Mouse (Mus musculus): ENCODE results near the gene Hpgd. TPM values are rescaled to one million over a fixed set of nuclear protein-coding genes. Genes with fewer than 3 reads are reported as not detected.
"Not testable (repeated sequence)": the region's sequence is repeated elsewhere in the genome, so short reads cannot be mapped to it uniquely, and the experiment has no call there.

Hpgd gene
- polyA plus RNA-seq, 1 experiment from 2014 or later, result 11.7 TPM

- 79% methylated on average over 5 of the region's 5 CpGs for WGBS
- no peak for DNase-seq (ENCODE audit: low spot score)
Measured at GRCm38 (mm10) chr8:56299421-56299820, 5.0 kb downstream of the Hpgd start.

DNA sequence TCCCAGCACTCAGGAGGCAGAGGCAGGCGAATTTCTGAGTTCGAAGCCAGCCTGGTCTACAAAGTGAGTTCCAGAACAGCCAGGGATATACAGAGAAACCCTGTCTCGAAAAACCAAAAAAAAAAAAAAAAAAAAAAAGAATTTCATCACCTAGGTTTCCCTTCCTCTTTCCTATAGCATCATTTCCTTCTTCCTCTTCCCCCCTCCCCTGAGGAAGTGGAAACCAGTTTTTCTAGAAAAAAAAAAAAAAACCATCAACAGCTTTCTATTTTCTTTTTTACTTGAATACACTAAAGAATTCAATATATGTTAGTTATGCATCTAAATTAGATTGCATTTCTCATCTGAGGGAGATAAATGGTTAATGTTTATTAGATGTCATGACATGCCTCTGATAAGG lies 6.9 kb downstream of the Hpgd start:
- 87% methylated on average over 3 of the region's 3 CpGs for WGBS
- not testable (repeated sequence) for H3K4me2 ChIP-seq (ENCODE audit: low read depth, severe bottlenecking)

More at GRCm38 (mm10) chr8:56299421-56299820, 5.0 kb downstream of the Hpgd start:
- Histone ChIP-seq H3K9me3 (ENCODE audit: control insufficient read depth, low read length) (no peaks in the 10 kb centered on the region), H3K9ac (ENCODE audit: low read length) (no peak overlapping the region), H3K27me3 (ENCODE audit: control insufficient read depth, insufficient read depth, low read length) (no peaks in the 10 kb centered on the region; the same call in 1 of the 2 replicates), H3K4me2 (ENCODE audit: low read depth, severe bottlenecking) (no peak overlapping the region), H3K27ac (replicated peaks; ENCODE audit: low read depth, low read length) (no peak overlapping the region), H3K36me3 (ENCODE audit: control insufficient read depth, insufficient read depth, low read length) (no peaks in the 10 kb centered on the region), H3K4me1 (ENCODE audit: control insufficient read depth, insufficient read depth, low read length) (no peaks in the 10 kb centered on the region), H3K4me3 (ENCODE audit: low read depth, low read length) (no peak overlapping the region)
- no peak for ATAC-seq (ENCODE audit: insufficient number of reproducible peaks, low FRiP score, low TSS enrichment, low read depth)

DNA sequence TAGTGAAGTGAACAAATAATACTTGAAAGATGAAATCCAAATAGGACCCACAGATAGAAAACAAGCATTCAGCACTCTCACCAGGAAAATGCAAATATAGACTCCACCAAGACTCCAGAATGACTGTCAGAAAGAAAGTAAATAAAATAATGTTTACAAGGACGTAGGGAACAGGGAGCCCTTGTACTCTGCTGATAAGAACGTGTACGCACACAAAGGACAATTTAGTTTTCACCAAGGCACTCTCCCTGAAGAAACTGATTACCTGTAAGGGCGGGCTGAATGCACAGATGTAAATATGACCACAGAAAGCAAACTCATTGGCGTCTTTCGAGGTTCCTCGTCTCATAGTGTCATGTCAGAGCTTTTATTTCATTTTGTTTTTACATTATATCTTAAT lies 10.2 kb downstream of the Hpgd start:
- Histone ChIP-seq H3K9me3 (ENCODE audit: control insufficient read depth, low read length) (no peaks in the 10 kb centered on the region), H3K9ac (ENCODE audit: low read length) (no peak overlapping the region), H3K27ac (replicated peaks; ENCODE audit: low read depth, low read length) (no peak overlapping the region), H3K4me2 (ENCODE audit: low read depth, severe bottlenecking) (no peak overlapping the region), H3K4me1 (ENCODE audit: control insufficient read depth, insufficient read depth, low read length) (no peaks in the 10 kb centered on the region), H3K36me3 (ENCODE audit: control insufficient read depth, insufficient read depth, low read length) (no peaks in the 10 kb centered on the region), H3K4me3 (ENCODE audit: low read depth, low read length) (no peak overlapping the region), H3K27me3 (ENCODE audit: control insufficient read depth, insufficient read depth, low read length) (no peaks in the 10 kb centered on the region)
- ATAC-seq (ENCODE audit: insufficient number of reproducible peaks, low FRiP score, low TSS enrichment, low read depth) (no peak), DNase-seq (ENCODE audit: low spot score) (no peak)
- 84% methylated on average over 7 of the region's 7 CpGs for WGBS

More for the DNA sequence above, 6.9 kb downstream of the Hpgd start:
- not testable (repeated sequence) for H3K9ac ChIP-seq (ENCODE audit: low read length); H3K27me3 ChIP-seq (ENCODE audit: control insufficient read depth, insufficient read depth, low read length); H3K36me3 ChIP-seq (ENCODE audit: control insufficient read depth, insufficient read depth, low read length); H3K9me3 ChIP-seq (ENCODE audit: control insufficient read depth, low read length); H3K4me3 ChIP-seq (ENCODE audit: low read depth, low read length); H3K27ac ChIP-seq (replicated peaks; ENCODE audit: low read depth, low read length); H3K4me1 ChIP-seq (ENCODE audit: control insufficient read depth, insufficient read depth, low read length); DNase-seq (ENCODE audit: low spot score); ATAC-seq (ENCODE audit: insufficient number of reproducible peaks, low FRiP score, low TSS enrichment, low read depth)

GRCm38 (mm10) chr8:56313622-56314021 lies 19.2 kb downstream of the Hpgd start:
- no peaks in the 10 kb centered on the region for H3K36me3 ChIP-seq (ENCODE audit: control insufficient read depth, insufficient read depth, low read length)
- no peak overlapping the region for H3K4me3 ChIP-seq (ENCODE audit: low read depth, low read length)
- ATAC-seq (ENCODE audit: insufficient number of reproducible peaks, low FRiP score, low TSS enrichment, low read depth) (no peak), DNase-seq (ENCODE audit: low spot score) (no peak)
- H3K27ac ChIP-seq (replicated peaks; ENCODE audit: low read depth, low read length), result no peak overlapping the region
- 93% methylated on average over 2 of the region's 2 CpGs for WGBS
- H3K27me3 ChIP-seq (ENCODE audit: control insufficient read depth, insufficient read depth, low read length), result no peaks in the 10 kb centered on the region
- H3K4me2 ChIP-seq (ENCODE audit: low read depth, severe bottlenecking), result no peak overlapping the region
- H3K4me1 ChIP-seq (ENCODE audit: control insufficient read depth, insufficient read depth, low read length), result no peaks in the 10 kb centered on the region
- no peaks in the 10 kb centered on the region for H3K9me3 ChIP-seq (ENCODE audit: control insufficient read depth, low read length)
- no peak overlapping the region for H3K9ac ChIP-seq (ENCODE audit: low read length)

DNA sequence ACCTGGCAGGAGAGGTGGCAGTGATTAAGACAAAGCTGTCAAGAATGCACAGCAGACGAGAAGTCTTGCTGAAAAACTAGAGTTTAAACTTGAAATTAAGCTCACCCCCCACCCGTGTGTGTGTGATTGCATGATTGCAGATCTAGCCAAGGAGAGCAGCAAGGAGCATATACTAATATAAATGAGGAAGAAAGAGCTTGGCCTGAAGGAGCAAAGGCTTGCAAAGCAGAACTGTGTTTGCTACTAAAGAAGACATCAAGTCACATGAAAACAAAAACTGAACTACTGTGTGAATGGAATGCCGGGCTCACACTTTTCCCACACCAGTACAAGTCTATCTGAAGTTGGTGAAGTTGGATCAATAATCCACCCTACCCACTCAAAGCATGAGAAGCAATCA lies 20.8 kb downstream of the Hpgd start:
- no peaks in the 10 kb centered on the region for H3K4me1 ChIP-seq (ENCODE audit: control insufficient read depth, insufficient read depth, low read length)
- WGBS, result 63% methylated on average over 3 of the region's 3 CpGs
- H3K9me3 ChIP-seq (ENCODE audit: control insufficient read depth, low read length), result no peaks in the 10 kb centered on the region
- H3K36me3 ChIP-seq (ENCODE audit: control insufficient read depth, insufficient read depth, low read length), result no peaks in the 10 kb centered on the region
- no peak overlapping the region for H3K27ac ChIP-seq (replicated peaks; ENCODE audit: low read depth, low read length)
- no peak overlapping the region for H3K4me3 ChIP-seq (ENCODE audit: low read depth, low read length)
- H3K9ac ChIP-seq (ENCODE audit: low read length), result no peak overlapping the region
- H3K4me2 ChIP-seq (ENCODE audit: low read depth, severe bottlenecking), result no peak overlapping the region
- ATAC-seq (ENCODE audit: insufficient number of reproducible peaks, low FRiP score, low TSS enrichment, low read depth) (no peak), DNase-seq (ENCODE audit: low spot score) (no peak)
- H3K27me3 ChIP-seq (ENCODE audit: control insufficient read depth, insufficient read depth, low read length), result no peaks in the 10 kb centered on the region

- Histone ChIP-seq H3K36me3 (ENCODE audit: control insufficient read depth, insufficient read depth, low read length) (no peaks in the 10 kb centered on the region), H3K27me3 (ENCODE audit: control insufficient read depth, insufficient read depth, low read length) (no peaks in the 10 kb centered on the region), H3K4me3 (ENCODE audit: low read depth, low read length) (no peak overlapping the region), H3K27ac (replicated peaks; ENCODE audit: low read depth, low read length) (no peak overlapping the region), H3K4me1 (ENCODE audit: control insufficient read depth, insufficient read depth, low read length) (no peaks in the 10 kb centered on the region), H3K9me3 (ENCODE audit: control insufficient read depth, low read length) (no peaks in the 10 kb centered on the region), H3K9ac (ENCODE audit: low read length) (no peak overlapping the region), H3K4me2 (ENCODE audit: low read depth, severe bottlenecking) (no peak overlapping the region)
- no peak for ATAC-seq (ENCODE audit: insufficient number of reproducible peaks, low FRiP score, low TSS enrichment, low read depth)
- DNase-seq (ENCODE audit: low spot score), result no peak
- WGBS, result 91% methylated on average over 1 of the region's 1 CpGs
Measured at GRCm38 (mm10) chr8:56323276-56323675, 28.9 kb downstream of the Hpgd start.

DNA sequence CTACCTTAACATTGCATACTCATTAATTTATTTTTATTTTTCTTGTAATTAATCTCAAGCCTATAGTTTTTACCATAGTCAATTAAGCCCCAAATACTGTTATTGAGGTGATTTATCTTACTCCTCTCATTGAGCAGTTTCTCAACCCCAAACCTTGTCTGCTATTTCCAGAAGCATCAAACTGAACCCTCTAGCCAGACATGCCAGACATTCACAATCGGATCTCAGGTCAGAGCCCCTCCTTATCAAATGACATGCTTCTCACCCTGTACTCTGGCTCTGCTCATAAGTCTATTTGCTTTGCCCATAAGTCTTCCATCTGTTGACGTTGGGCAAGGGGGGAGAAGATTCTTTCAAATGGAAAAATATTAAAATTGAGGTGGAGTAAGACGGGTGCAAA lies 33.3 kb downstream of the Hpgd start:
- Histone ChIP-seq H3K9ac (ENCODE audit: low read length) (no peak overlapping the region), H3K9me3 (ENCODE audit: control insufficient read depth, low read length) (no peaks in the 10 kb centered on the region), H3K36me3 (ENCODE audit: control insufficient read depth, insufficient read depth, low read length) (no peaks in the 10 kb centered on the region), H3K4me3 (ENCODE audit: low read depth, low read length) (no peak overlapping the region), H3K27me3 (ENCODE audit: control insufficient read depth, insufficient read depth, low read length) (no peaks in the 10 kb centered on the region), H3K27ac (replicated peaks; ENCODE audit: low read depth, low read length) (no peak overlapping the region), H3K4me2 (ENCODE audit: low read depth, severe bottlenecking) (no peak overlapping the region), H3K4me1 (ENCODE audit: control insufficient read depth, insufficient read depth, low read length) (no peaks in the 10 kb centered on the region)
- no peak for ATAC-seq (ENCODE audit: insufficient number of reproducible peaks, low FRiP score, low TSS enrichment, low read depth)
- no peak for DNase-seq (ENCODE audit: low spot score)
- 61% methylated on average over 3 of the region's 3 CpGs for WGBS

DNA sequence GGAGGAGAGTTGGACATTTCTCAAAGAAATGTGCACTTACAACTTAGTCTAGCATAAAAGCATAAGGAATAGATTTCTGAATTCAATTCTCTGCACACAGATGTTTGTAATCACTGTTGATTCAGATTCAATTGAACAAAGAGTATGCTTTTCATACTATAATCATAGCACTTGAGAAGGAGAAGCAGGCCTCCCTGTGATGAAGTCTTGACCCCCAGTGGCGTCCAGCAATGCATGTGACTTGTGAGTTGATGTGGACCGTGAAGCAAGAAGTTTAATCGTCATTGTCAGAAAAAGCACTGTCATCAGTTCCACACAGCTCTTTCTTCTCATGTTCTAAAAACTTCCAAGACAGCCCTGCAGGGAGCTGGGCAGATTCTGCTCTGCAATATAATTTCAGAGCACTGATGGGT lies 33.8 kb downstream of the Hpgd start:
- 61% methylated on average over 3 of the region's 3 CpGs for WGBS
- Histone ChIP-seq H3K27me3 (ENCODE audit: control insufficient read depth, insufficient read depth, low read length) (no peaks in the 10 kb centered on the region), H3K9me3 (ENCODE audit: control insufficient read depth, low read length) (no peaks in the 10 kb centered on the region), H3K4me1 (ENCODE audit: control insufficient read depth, insufficient read depth, low read length) (no peaks in the 10 kb centered on the region), H3K36me3 (ENCODE audit: control insufficient read depth, insufficient read depth, low read length) (no peaks in the 10 kb centered on the region), H3K9ac (ENCODE audit: low read length) (no peak overlapping the region), H3K27ac (replicated peaks; ENCODE audit: low read depth, low read length) (no peak overlapping the region), H3K4me2 (ENCODE audit: low read depth, severe bottlenecking) (no peak overlapping the region), H3K4me3 (ENCODE audit: low read depth, low read length) (no peak overlapping the region)
- ATAC-seq (ENCODE audit: insufficient number of reproducible peaks, low FRiP score, low TSS enrichment, low read depth) (no peak; the same call in 1 of the 2 replicates), DNase-seq (ENCODE audit: low spot score) (no peak)

DNA sequence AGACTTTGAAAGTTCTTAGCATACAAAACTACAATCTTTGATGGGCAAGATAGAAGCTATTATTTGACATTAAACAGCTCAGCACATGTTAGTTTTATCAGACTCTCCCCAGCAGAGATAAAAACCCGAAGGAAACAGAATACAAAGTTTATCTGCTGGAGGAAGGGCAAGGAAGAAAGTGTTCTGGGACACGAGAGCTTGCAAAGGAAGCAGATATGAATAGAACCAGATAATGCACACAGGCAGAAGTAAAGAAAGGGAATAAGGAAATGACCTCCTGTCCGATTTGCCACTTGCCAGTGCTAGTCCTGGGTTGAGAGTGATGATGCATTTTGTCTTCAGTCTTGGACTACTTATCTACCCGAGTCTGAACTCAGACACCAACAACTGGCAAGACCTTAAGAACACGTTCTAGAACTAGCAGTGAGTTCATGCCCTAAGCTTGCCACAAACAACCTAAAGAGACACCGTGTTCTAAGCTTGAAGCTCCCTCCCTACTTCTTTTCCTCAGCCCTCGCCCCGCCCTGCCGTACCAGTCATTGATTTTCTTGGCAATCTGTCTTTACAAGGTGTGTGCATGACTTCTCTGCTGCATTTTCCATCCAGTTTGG lies 41.1 kb downstream of the Hpgd start:
- ATAC-seq (ENCODE audit: insufficient number of reproducible peaks, low FRiP score, low TSS enrichment, low read depth) (no peak), DNase-seq (ENCODE audit: low spot score) (no peak)
- H3K4me3 ChIP-seq (ENCODE audit: low read depth, low read length), result no peak overlapping the region
- H3K9ac ChIP-seq (ENCODE audit: low read length), result no peak overlapping the region
- whole genome bisulfite sequencing, result 87% methylated on average over 9 of the region's 9 CpGs
- H3K27me3 ChIP-seq (ENCODE audit: control insufficient read depth, insufficient read depth, low read length), result no peaks in the 10 kb centered on the region
- H3K9me3 ChIP-seq (ENCODE audit: control insufficient read depth, low read length), result no peaks in the 10 kb centered on the region
- no peak overlapping the region for H3K4me2 ChIP-seq (ENCODE audit: low read depth, severe bottlenecking)
- no peaks in the 10 kb centered on the region for H3K4me1 ChIP-seq (ENCODE audit: control insufficient read depth, insufficient read depth, low read length)
- H3K36me3 ChIP-seq (ENCODE audit: control insufficient read depth, insufficient read depth, low read length), result no peaks in the 10 kb centered on the region
- H3K27ac ChIP-seq (replicated peaks; ENCODE audit: low read depth, low read length), result no peak overlapping the region
